Mouse (Mus musculus): ENCODE data around the gene Tpcn2. TPM values are rescaled to one million over a fixed set of nuclear protein-coding genes. Genes with fewer than 3 reads are reported as not detected.

Gene Tpcn2
- total and polyA plus RNA-seq, 3 experiments, result 3.7 to 7.3 (median 7.2) TPM

- no peaks in the 10 kb centered on the region for H3K79me2 ChIP-seq (replicated peaks; ENCODE audit: control insufficient read depth, extremely low read depth, insufficient read depth, poor library complexity, severe bottlenecking)
- no peak overlapping the region for H3K9ac ChIP-seq (ENCODE audit: insufficient read depth, low read depth)
- H3K27ac ChIP-seq (ENCODE audit: insufficient read depth, low read depth), result no peak overlapping the region
- no peaks in the 10 kb centered on the region for H3K9me3 ChIP-seq (replicated peaks; ENCODE audit: low read length)
- no peak overlapping the region for H3K4me3 ChIP-seq (replicated peaks in 1 of 3; ENCODE audit: low read depth in 2 of 3, low read length in 2 of 3, poor library complexity in 1 of 3)
- H3K4me2 ChIP-seq (ENCODE audit: insufficient read depth, low read depth, poor library complexity, severe bottlenecking), result no peak overlapping the region
- TF ChIP-seq MAX (IDR thresholded peaks at IDR 0.05; ENCODE audit: low read length), result no peak
- TF ChIP-seq JUND (conservative IDR thresholded peaks at IDR 0.05; ENCODE audit: low read depth, low read length), result no peak
- no peak for TF ChIP-seq CHD2 (IDR thresholded peaks at IDR 0.05; ENCODE audit: low read length)
- TF ChIP-seq PAX5 (IDR thresholded peaks at IDR 0.05; ENCODE audit: low read length), result no peak
- TF ChIP-seq ZC3H11A (IDR thresholded peaks at IDR 0.05; ENCODE audit: low read depth, low read length), result no peak
- TF ChIP-seq SMC3 (IDR thresholded peaks at IDR 0.05; ENCODE audit: low read depth, low read length), result no peak
- TF ChIP-seq NRF1 (IDR thresholded peaks at IDR 0.05; ENCODE audit: low read depth, low read length), result no peak
- no peak for TF ChIP-seq MAFK (IDR thresholded peaks at IDR 0.05; ENCODE audit: insufficient replicate concordance, low read length)
- TF ChIP-seq USF1 (IDR thresholded peaks at IDR 0.05; ENCODE audit: low read depth, low read length), result no peak
- TF ChIP-seq POLR2A (IDR thresholded peaks at IDR 0.05; ENCODE audit: low read depth, low read length), result no peak
- TF ChIP-seq E2F4 (IDR thresholded peaks at IDR 0.05; ENCODE audit: insufficient replicate concordance, low read depth, low read length), result no peak
- TF ChIP-seq BHLHE40 (IDR thresholded peaks at IDR 0.05; ENCODE audit: low read depth, low read length), result no peak
- no peak for TF ChIP-seq KAT2A (IDR thresholded peaks at IDR 0.05; ENCODE audit: insufficient replicate concordance, low read length)
- no peak for TF ChIP-seq USF2 (conservative IDR thresholded peaks at IDR 0.05; ENCODE audit: low read depth, low read length)
- TF ChIP-seq CTCF (conservative IDR thresholded peaks at IDR 0.05 in 1 of 2, IDR thresholded peaks at IDR 0.05 in 1 of 2; ENCODE audit: low read depth in 2 of 2, low read length in 2 of 2), result no peak
- TF ChIP-seq GABPA (IDR thresholded peaks at IDR 0.05; ENCODE audit: insufficient replicate concordance, low read depth, low read length), result no peak
- no peak for TF ChIP-seq MXI1 (IDR thresholded peaks at IDR 0.05; ENCODE audit: low read depth, low read length)
- no peak for TF ChIP-seq JUN (IDR thresholded peaks at IDR 0.05; ENCODE audit: insufficient read depth, low read depth, low read length)
- no peaks in the 10 kb centered on the region for H3K36me3 ChIP-seq (replicated peaks in 1 of 2; ENCODE audit: control insufficient read depth in 1 of 2, insufficient read depth in 1 of 2, low read length in 1 of 2)
- dilution Hi-C loops (cut with MboI; ENCODE audit: extremely low pct_ligation_motif_present, extremely low pct_unique_long_range_greater_than_20kb, low sequenced_read_pairs), result no loop called here
- peaks cover 4 to 15% of the 10 kb centered on the region in 2 experiments for H3K4me1 ChIP-seq (ENCODE audit: control insufficient read depth in 1 of 2, insufficient read depth in 2 of 2)
- peaks cover 42% of the 10 kb centered on the region for H3K27me3 ChIP-seq (replicated peaks)
- in situ Hi-C loops (cut with MboI; ENCODE audit: low pct_ligation_motif_present, low pct_unique_long_range_greater_than_20kb, low sequenced_read_pairs), result no loop called here
- no peak for DNase-seq (ENCODE audit: extremely low read depth)
These were observed 3.6 kb upstream of the Tpcn2 start for GRCm38 (mm10) chr7:145287410-145287809.

- DNase-seq (ENCODE audit: extremely low read depth), result no peak
- H3K4me1 ChIP-seq (ENCODE audit: control insufficient read depth in 1 of 2, insufficient read depth in 2 of 2), result peaks cover 7 to 31% of the 10 kb centered on the region in 2 experiments
- no peak overlapping the region for H3K4me3 ChIP-seq (replicated peaks in 1 of 3; ENCODE audit: low read depth in 2 of 3, low read length in 2 of 3, poor library complexity in 1 of 3)
- H3K9ac ChIP-seq (ENCODE audit: insufficient read depth, low read depth), result no peak overlapping the region
- H3K27me3 ChIP-seq (replicated peaks), result peaks cover 22% of the 10 kb centered on the region
- no peak overlapping the region for H3K27ac ChIP-seq (ENCODE audit: insufficient read depth, low read depth)
- TF ChIP-seq USF1 (IDR thresholded peaks at IDR 0.05; ENCODE audit: low read depth, low read length), result no peak
- no peak for TF ChIP-seq POLR2A (IDR thresholded peaks at IDR 0.05; ENCODE audit: low read depth, low read length)
- TF ChIP-seq CTCF (conservative IDR thresholded peaks at IDR 0.05 in 1 of 2, IDR thresholded peaks at IDR 0.05 in 1 of 2; ENCODE audit: low read depth in 2 of 2, low read length in 2 of 2), result no peak
- no peak for TF ChIP-seq HCFC1 (IDR thresholded peaks at IDR 0.05; ENCODE audit: low read depth, low read length)
- no peak overlapping the region for H3K4me2 ChIP-seq (ENCODE audit: insufficient read depth, low read depth, poor library complexity, severe bottlenecking)
- dilution Hi-C loops (cut with MboI; ENCODE audit: extremely low pct_ligation_motif_present, extremely low pct_unique_long_range_greater_than_20kb, low sequenced_read_pairs), result no loop called here
- no peaks in the 10 kb centered on the region for H3K9me3 ChIP-seq (replicated peaks; ENCODE audit: low read length)
- H3K36me3 ChIP-seq (replicated peaks in 1 of 2; ENCODE audit: control insufficient read depth in 1 of 2, insufficient read depth in 1 of 2, low read length in 1 of 2), result peaks cover 0 to 6% of the 10 kb centered on the region in 2 experiments
- in situ Hi-C loops (cut with MboI; ENCODE audit: low pct_ligation_motif_present, low pct_unique_long_range_greater_than_20kb, low sequenced_read_pairs), result no loop called here
- H3K79me2 ChIP-seq (replicated peaks; ENCODE audit: control insufficient read depth, extremely low read depth, insufficient read depth, poor library complexity, severe bottlenecking), result no peaks in the 10 kb centered on the region
These were observed 1.7 kb upstream of the Tpcn2 start for GRCm38 (mm10) chr7:145285476-145285875.

Measured in CH12.LX (cell line).